Mouse (Mus musculus) layer of hippocampus, adult 11-12 months (tissue): ENCODE results near the gene Zic2.
A peak's percentile ranks its signal among the peaks of the same experiment; 100 is the strongest.
"Not testable (repeated sequence)": the region's sequence is repeated elsewhere in the genome, so short reads cannot be mapped to it uniquely, and the experiment has no call there.

Experiments
- DNase-seq: peaks from one replicate; pipeline ENCODE4 v3.0.0; 2022; ENCODE audit warnings: low spot score

Zic2 gene

GRCm38 (mm10) chr14:122461966-122462365 is 13.3 kb upstream of the Zic2 start:
- DNase-seq: no peak

DNA sequence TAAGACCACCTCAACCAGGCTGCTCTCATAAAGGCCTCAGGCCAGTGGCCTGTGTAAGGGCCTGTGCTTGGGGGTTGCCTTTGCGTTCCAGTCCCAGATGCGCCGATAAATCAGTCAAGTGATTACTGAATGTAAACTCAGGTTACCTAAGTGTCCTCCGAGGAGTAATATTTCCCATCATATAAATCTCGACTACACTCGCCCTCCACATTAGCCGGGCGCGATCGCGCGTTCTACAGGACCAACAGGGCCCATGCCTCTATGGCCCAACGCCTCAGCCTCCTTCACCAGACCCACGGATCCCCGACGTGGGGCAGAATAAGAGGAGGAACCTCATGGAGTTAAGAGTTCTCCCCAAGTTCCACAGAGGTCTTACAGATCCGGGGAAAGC is 12.6 kb upstream of the Zic2 start:
- DNase-seq: no peak

GRCm38 (mm10) chr14:122463080-122463691 is 12.0 kb upstream of the Zic2 start:
- DNase-seq: no peak

GRCm38 (mm10) chr14:122463734-122464341 is 11.4 kb upstream of the Zic2 start:
- not testable (repeated sequence) for DNase-seq

DNA sequence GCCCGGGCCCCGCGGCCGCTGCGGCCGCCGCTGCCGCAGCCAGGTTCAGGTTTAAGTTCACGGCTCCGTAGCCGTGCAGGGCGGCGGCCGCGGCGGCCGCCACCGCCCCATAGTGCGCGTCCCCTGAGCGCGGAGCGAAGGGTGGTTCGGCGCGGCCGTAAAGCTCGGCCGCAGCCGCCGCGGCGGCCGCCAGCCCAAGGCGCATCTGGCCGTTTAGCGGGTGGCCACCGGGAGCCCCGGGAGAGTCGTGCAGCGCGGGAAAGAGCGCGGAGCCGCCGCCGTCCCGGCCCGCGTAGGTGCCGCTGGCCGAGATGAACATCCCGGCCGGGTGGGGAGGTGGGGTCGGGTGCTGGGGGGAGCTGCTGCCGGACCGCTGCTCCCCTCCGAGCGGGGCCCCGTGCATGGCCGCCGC is 10.9 kb upstream of the Zic2 start:
- no peak for DNase-seq

GRCm38 (mm10) chr14:122464763-122465741 is 10.2 kb upstream of the Zic2 start, which contains the start of gene Zic5:
Zic5 (minus strand) TSS chr14:122465677.
- peak; percentile 42 for DNase-seq

- no peak for DNase-seq
Observed at GRCm38 (mm10) chr14:122465931-122466490, 9.2 kb upstream of the Zic2 start.

GRCm38 (mm10) chr14:122466756-122467362 is 8.4 kb upstream of the Zic2 start:
- no peak for DNase-seq

DNA sequence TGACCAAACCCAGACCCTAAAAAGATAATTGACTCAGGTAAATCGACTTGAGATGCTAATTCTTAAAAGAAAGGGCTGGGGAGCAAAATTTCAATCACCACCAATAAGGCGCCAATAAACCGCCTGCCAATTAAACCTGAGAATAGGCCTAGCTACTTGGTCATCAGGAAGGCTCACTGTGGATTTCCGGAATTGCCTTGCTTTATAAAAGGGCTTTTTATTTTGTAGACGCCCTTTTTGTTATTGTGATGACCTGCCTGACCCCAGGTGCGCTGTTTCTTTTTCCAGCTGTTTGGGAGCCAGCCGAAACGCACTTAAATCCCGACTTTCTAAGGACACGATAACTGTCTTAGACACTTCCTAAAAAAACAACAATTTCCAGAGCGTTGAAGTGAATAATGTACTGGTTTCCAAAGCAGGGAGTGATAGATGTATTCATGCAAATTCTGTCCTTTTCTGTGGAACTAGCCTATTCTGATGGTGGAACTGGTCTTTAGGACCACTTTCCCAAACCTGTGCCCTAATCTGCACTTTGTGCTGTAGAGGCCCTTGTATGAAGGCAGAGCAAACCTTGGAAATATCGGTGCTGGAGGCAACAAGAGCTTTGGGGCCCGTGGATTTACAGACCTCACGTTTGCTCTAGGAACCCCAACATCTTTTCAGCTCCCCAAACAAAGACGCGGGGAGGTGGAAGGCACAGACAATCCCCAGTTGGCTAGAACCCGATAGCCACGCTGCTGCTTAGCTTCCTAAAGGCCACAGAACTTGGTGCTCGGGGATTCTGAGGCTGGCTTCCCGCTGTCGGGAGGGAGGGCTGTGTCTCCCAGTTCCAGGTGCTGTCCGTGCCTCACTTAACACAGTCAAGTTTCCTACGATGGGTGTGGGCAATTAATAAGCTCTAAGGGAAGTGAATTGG is 7.1 kb upstream of the Zic2 start:
- no peak for DNase-seq

DNA sequence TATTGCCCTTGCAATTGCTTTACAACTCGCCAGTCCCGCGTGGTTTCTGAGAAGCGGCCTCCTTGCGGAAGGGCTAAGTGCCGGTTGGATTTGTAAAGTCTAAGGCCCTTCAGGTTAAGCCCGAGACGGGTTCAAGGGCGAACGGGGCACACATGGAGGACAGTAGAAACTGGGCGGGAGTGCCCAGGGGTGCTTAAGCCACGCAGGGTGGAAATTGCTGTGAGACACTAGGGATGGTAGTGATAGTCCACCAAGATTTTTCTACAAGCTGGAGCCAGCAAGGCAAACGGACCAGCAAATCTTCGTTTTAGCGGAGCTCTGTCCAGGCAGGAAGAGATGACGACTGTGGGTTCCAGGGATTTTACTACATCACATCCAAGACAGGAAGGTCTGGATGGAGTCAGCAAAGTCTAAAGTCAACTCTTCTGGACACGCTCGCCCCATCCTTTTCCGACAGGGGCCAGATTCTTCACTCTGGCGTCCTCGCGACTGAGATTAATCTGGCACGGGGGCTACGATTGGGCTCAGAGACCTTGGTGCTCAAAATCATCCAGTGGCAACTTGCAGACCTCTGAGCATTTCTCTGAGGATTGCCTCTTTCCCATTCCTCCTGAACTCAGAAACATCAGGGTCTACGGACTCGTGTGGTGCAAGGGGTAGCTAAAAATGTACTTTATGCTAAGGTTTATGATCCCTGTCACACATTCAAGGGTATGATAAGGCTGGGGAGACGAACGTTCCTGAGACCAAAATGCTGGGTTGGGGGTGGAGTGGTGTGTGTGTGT is 6.1 kb upstream of the Zic2 start:
- DNase-seq: no peak

GRCm38 (mm10) chr14:122471449-122472085 is 3.7 kb upstream of the Zic2 start:
- no peak for DNase-seq

- DNase-seq: no peak
Observed at GRCm38 (mm10) chr14:122472161-122472560, 3.1 kb upstream of the Zic2 start.

DNA sequence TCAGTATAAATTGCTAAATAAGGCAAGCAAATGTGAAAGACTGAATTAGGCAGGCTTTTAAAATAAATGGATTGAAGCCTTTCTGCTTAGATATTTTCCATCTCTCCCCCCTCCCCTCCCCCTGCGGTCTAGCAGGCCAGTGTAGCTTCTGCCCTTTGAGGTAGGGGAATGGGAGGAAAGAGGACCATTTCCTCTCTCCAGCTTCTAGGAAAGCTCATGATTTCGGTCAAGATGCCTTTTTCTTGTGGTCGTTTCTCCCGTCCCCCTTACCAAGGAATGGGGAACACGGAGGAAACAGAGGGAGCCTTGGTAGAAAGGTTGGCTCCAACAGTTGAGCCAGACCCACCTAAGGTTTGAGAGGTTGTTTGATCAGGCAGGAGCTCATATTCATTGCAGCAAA is 2.6 kb upstream of the Zic2 start:
- no peak for DNase-seq

GRCm38 (mm10) chr14:122473211-122473751 is 2.0 kb upstream of the Zic2 start:
- no peak for DNase-seq

DNA sequence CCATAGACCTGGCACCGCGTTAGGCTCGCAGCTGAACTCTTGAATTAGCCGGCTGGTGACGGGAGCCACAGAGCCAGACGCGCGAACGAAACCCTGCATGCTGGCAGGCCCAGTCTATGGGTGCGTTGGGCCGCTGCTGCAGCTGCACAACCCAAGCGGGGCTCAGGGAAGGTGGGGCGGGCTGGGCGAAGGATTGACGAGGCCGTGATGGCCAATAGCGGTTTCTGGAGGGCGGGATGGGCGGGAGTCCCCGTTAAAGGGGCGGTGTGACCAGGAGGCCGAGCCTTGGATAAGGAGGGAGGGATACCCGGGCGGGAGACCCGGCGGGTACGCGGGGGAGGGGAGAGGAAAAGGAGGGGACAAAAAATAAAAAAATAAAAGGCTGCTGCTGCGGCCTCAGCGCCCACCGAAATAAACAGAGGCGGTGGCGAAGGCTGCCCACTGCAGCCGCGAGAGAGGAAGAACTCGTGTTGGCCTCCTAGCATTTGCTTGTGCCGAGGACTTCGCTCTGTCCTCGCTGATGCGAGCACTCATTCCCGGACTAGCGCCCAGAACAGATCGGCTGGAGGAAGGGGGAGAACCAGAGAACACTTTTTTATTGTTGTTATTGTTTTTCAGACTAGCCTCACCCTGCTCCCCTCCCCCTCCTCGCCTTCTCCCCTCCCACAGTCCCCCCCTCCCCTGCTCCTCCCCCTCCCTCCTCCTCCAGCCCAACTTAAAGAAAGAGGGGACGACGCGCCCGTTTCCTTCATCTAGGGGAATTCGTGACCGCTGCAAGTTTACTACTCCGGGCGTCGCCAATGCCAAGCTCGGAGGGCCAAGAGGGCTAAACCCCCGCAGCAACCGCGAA is 969 bp upstream of the Zic2 start:
- DNase-seq: peak; percentile 44

- DNase-seq: no peak
Observed at GRCm38 (mm10) chr14:122475557-122476040, 364 bp downstream of the Zic2 start.

GRCm38 (mm10) chr14:122476041-122476821 is 996 bp downstream of the Zic2 start:
- DNase-seq: no peak
